Mouse (Mus musculus) liver, embryonic 15.5 days (tissue): ENCODE data around the gene Atp2b4. TPM values are rescaled to one million over a fixed set of nuclear protein-coding genes. Genes with fewer than 3 reads are reported as not detected.

Source experiments
- ATAC-seq: fragments of 200-750 bp; cut with Nextera tagmentation; 2 replicates; pipeline ENCODE4 v1.8.0; 2017; ENCODE audit warnings: moderate number of reproducible peaks, mild to moderate bottlenecking, moderate library complexity; ENCODE audit not compliant: insufficient read depth
- H3K27ac ChIP-seq: fragments of 300-500 bp; sonication (generic); replicated peaks from 2 replicates; pipeline ENCODE4 v1.5.1; 2015; ENCODE audit warnings: mild to moderate bottlenecking, inconsistent platforms
- H3K27me3 ChIP-seq: fragments of 300-500 bp; sonication (generic); 2 replicates; pipeline ENCODE4 v1.6.1; 2015; ENCODE audit warnings: mild to moderate bottlenecking, inconsistent platforms
- H3K36me3 ChIP-seq: fragments of 300-500 bp; sonication (generic); replicated peaks from 2 replicates; pipeline ENCODE4 v1.6.1; 2015; ENCODE audit warnings: moderate library complexity, mild to moderate bottlenecking, inconsistent platforms
- H3K4me1 ChIP-seq: fragments of 300-500 bp; sonication (generic); replicated peaks from 2 replicates; pipeline ENCODE4 v1.6.1; 2015; ENCODE audit warnings: inconsistent platforms
- H3K4me2 ChIP-seq: fragments of 300-500 bp; sonication (generic); 2 replicates; pipeline ENCODE4 v1.6.1; 2015; ENCODE audit warnings: moderate library complexity, mild to moderate bottlenecking, inconsistent platforms
- H3K4me3 ChIP-seq: fragments of 300-500 bp; sonication (generic); replicated peaks from 2 replicates; pipeline ENCODE4 v1.5.1; 2015; ENCODE audit warnings: mild to moderate bottlenecking, inconsistent platforms
- H3K9ac ChIP-seq: fragments of 300-500 bp; sonication (generic); 2 replicates; pipeline ENCODE4 v1.6.1; 2015; ENCODE audit warnings: moderate library complexity, mild to moderate bottlenecking, inconsistent platforms
- H3K9me3 ChIP-seq: fragments of 300-500 bp; sonication (generic); replicated peaks from 2 replicates; pipeline ENCODE4 v1.6.1; 2016; ENCODE audit warnings: inconsistent platforms
- WGBS: fragments of 180-500 bp; shearing (Covaris S2); methylation state at CpG from one replicate; pipeline ENCODE4 v1.1.7; 2015; ENCODE audit warnings: mixed read lengths; ENCODE audit not compliant: insufficient replicate concordance; 5-methylcytosine and 5-hydroxymethylcytosine counted together
- polyA plus RNA-seq: library from polyadenylated mRNA; unstranded; fragments of >200 nt; fragmentation: Nextera tagmentation; extraction: Ambion mirVana; gene quantifications from 2 replicates; pipeline ENCODE4 v1.2.1, GENCODE M21; 2015

Atp2b4 gene
- polyA plus RNA-seq, 1 experiment from 2014 or later, result 37.6 TPM

- Histone ChIP-seq H3K9me3 (no peaks in the 10 kb centered on the region), H3K4me3 (no peak overlapping the region), H3K27ac (peak overlapping the region; percentile 61), H3K36me3 (peaks cover 11% of the 10 kb centered on the region; the same call in 1 of the 2 replicates), H3K9ac (no peak overlapping the region), H3K27me3 (no peaks in the 10 kb centered on the region), H3K4me1 (peaks cover 32% of the 10 kb centered on the region), H3K4me2 (no peak overlapping the region)
- WGBS, result 42% methylated on average over 1 of the region's 1 CpGs
- ATAC-seq, result no peak
Measured at GRCm38 (mm10) chr1:133694876-133695275, 106.0 kb downstream of the Atp2b4 start.

GRCm38 (mm10) chr1:133694301-133694700 lies 106.5 kb downstream of the Atp2b4 start:
- no peak overlapping the region for H3K9ac ChIP-seq
- H3K4me3 ChIP-seq, result no peak overlapping the region
- ATAC-seq, result peak; percentile 41; the same call in 1 of the 2 replicates
- H3K27me3 ChIP-seq, result no peaks in the 10 kb centered on the region
- peak overlapping the region; percentile 61 for H3K27ac ChIP-seq
- H3K9me3 ChIP-seq, result no peaks in the 10 kb centered on the region
- 6% methylated on average over 1 of the region's 1 CpGs for WGBS
- no peak overlapping the region for H3K4me2 ChIP-seq
- peaks cover 11% of the 10 kb centered on the region; the same call in 1 of the 2 replicates for H3K36me3 ChIP-seq
- H3K4me1 ChIP-seq, result peaks cover 32% of the 10 kb centered on the region

- ATAC-seq, result no peak
- Histone ChIP-seq H3K36me3 (peaks cover 10% of the 10 kb centered on the region; the same call in 1 of the 2 replicates), H3K9ac (no peak overlapping the region), H3K27ac (peak overlapping the region; percentile 61), H3K27me3 (no peaks in the 10 kb centered on the region; the same call in 1 of the 2 replicates), H3K4me1 (peaks cover 32% of the 10 kb centered on the region), H3K4me2 (no peak overlapping the region), H3K4me3 (no peak overlapping the region), H3K9me3 (no peaks in the 10 kb centered on the region)
- 71% methylated on average over 11 of the region's 11 CpGs for WGBS
Measured at GRCm38 (mm10) chr1:133693536-133694114, 107.2 kb downstream of the Atp2b4 start.

GRCm38 (mm10) chr1:133692195-133692594 lies 108.6 kb downstream of the Atp2b4 start:
- H3K9ac ChIP-seq, result no peak overlapping the region
- no peak for ATAC-seq

GRCm38 (mm10) chr1:133691046-133691445 lies 109.8 kb downstream of the Atp2b4 start:
- 77% methylated on average over 6 of the region's 6 CpGs for whole genome bisulfite sequencing

More at GRCm38 (mm10) chr1:133692195-133692594, 108.6 kb downstream of the Atp2b4 start:
- Histone ChIP-seq H3K36me3 (no peaks in the 10 kb centered on the region), H3K4me3 (no peak overlapping the region), H3K4me2 (no peak overlapping the region), H3K27me3 (no peaks in the 10 kb centered on the region; the same call in 1 of the 2 replicates), H3K27ac (no peak overlapping the region), H3K4me1 (peaks cover 32% of the 10 kb centered on the region), H3K9me3 (no peaks in the 10 kb centered on the region)
- WGBS, result 57% methylated on average over 4 of the region's 4 CpGs

GRCm38 (mm10) chr1:133689897-133690296 lies 110.9 kb downstream of the Atp2b4 start, which contains the start of gene Lax1:
Gene Lax1, minus strand, starts transcription at chr1:133690108.
- H3K36me3 ChIP-seq, result no peaks in the 10 kb centered on the region
- H3K4me3 ChIP-seq, result no peak within 1 kb of the TSS
- peaks cover 21% of the 10 kb centered on the region for H3K4me1 ChIP-seq
- no peaks in the 10 kb centered on the region; the same call in 1 of the 2 replicates for H3K27me3 ChIP-seq
- H3K9ac ChIP-seq, result no peak within 1 kb of the TSS
- no peak within 1 kb of the TSS for H3K27ac ChIP-seq
- H3K9me3 ChIP-seq, result no peaks in the 10 kb centered on the region
- no peak for ATAC-seq
- no peak within 1 kb of the TSS for H3K4me2 ChIP-seq
- WGBS, result 13% methylated on average over 6 of the region's 6 CpGs

More at GRCm38 (mm10) chr1:133691046-133691445, 109.8 kb downstream of the Atp2b4 start:
- Histone ChIP-seq H3K9me3 (no peaks in the 10 kb centered on the region), H3K27ac (no peak overlapping the region), H3K4me3 (no peak overlapping the region), H3K27me3 (no peaks in the 10 kb centered on the region; the same call in 1 of the 2 replicates), H3K36me3 (no peaks in the 10 kb centered on the region), H3K9ac (no peak overlapping the region), H3K4me1 (peaks cover 31% of the 10 kb centered on the region), H3K4me2 (no peak overlapping the region)
- no peak for ATAC-seq

GRCm38 (mm10) chr1:133688301-133688700 lies 112.5 kb downstream of the Atp2b4 start:
- Histone ChIP-seq H3K9me3 (no peaks in the 10 kb centered on the region), H3K27me3 (no peaks in the 10 kb centered on the region; the same call in 1 of the 2 replicates), H3K4me3 (no peak overlapping the region), H3K4me1 (peaks cover 9% of the 10 kb centered on the region), H3K9ac (no peak overlapping the region), H3K4me2 (no peak overlapping the region), H3K36me3 (no peaks in the 10 kb centered on the region), H3K27ac (no peak overlapping the region)
- WGBS, result 68% methylated on average over 7 of the region's 7 CpGs
- no peak for ATAC-seq

- Histone ChIP-seq H3K27ac (peak overlapping the region; percentile 48), H3K4me3 (no peak overlapping the region), H3K9me3 (no peaks in the 10 kb centered on the region), H3K9ac (no peak overlapping the region), H3K36me3 (no peaks in the 10 kb centered on the region), H3K4me1 (peaks cover 6% of the 10 kb centered on the region), H3K4me2 (no peak overlapping the region), H3K27me3 (no peaks in the 10 kb centered on the region; the same call in 1 of the 2 replicates)
- WGBS, result 63% methylated on average over 10 of the region's 10 CpGs
- peak; percentile 84 for ATAC-seq
Measured at GRCm38 (mm10) chr1:133685749-133686519, 114.9 kb downstream of the Atp2b4 start.

- ATAC-seq, result no peak
- Histone ChIP-seq H3K9me3 (no peaks in the 10 kb centered on the region), H3K27me3 (peaks cover 4% of the 10 kb centered on the region; the same call in 1 of the 2 replicates), H3K4me2 (no peak overlapping the region), H3K27ac (no peak overlapping the region), H3K36me3 (no peaks in the 10 kb centered on the region), H3K4me1 (no peaks in the 10 kb centered on the region), H3K4me3 (no peak overlapping the region), H3K9ac (no peak overlapping the region)
- WGBS, result 38% methylated on average over 3 of the region's 3 CpGs
Measured at GRCm38 (mm10) chr1:133671801-133672200, 129.0 kb downstream of the Atp2b4 start.

GRCm38 (mm10) chr1:133671266-133671665 lies 129.6 kb downstream of the Atp2b4 start:
- H3K4me3 ChIP-seq, result no peak overlapping the region
- no peak overlapping the region for H3K9ac ChIP-seq
- H3K9me3 ChIP-seq, result no peaks in the 10 kb centered on the region
- peaks cover 4% of the 10 kb centered on the region; the same call in 1 of the 2 replicates for H3K27me3 ChIP-seq
- no peaks in the 10 kb centered on the region for H3K4me1 ChIP-seq
- H3K4me2 ChIP-seq, result no peak overlapping the region
- ATAC-seq, result no peak
- no peaks in the 10 kb centered on the region for H3K36me3 ChIP-seq
- WGBS, result 53% methylated on average over 3 of the region's 3 CpGs
- H3K27ac ChIP-seq, result no peak overlapping the region

GRCm38 (mm10) chr1:133670776-133671175 lies 130.1 kb downstream of the Atp2b4 start:
- ATAC-seq, result no peak
- Histone ChIP-seq H3K4me1 (no peaks in the 10 kb centered on the region), H3K9me3 (no peaks in the 10 kb centered on the region), H3K4me2 (no peak overlapping the region), H3K36me3 (no peaks in the 10 kb centered on the region), H3K9ac (no peak overlapping the region), H3K27ac (no peak overlapping the region), H3K27me3 (peaks cover 4% of the 10 kb centered on the region; the same call in 1 of the 2 replicates), H3K4me3 (no peak overlapping the region)
- WGBS, result 36% methylated on average over 6 of the region's 6 CpGs
